Mouse (Mus musculus) heart, adult 2 months (tissue): ENCODE measurements around the gene Prkcz.

Source experiments
- EP300 ChIP-seq: fragments of 200-500 bp; IDR thresholded peaks from 2 replicates; pipeline ENCODE4 v1.6.1; 2011; ENCODE audit warnings: low read depth, low read length, control low read depth; ENCODE audit not compliant: insufficient read depth
- POLR2A ChIP-seq: fragments of 200-500 bp; IDR thresholded peaks from 2 replicates; pipeline ENCODE4 v1.6.1; 2011; ENCODE audit warnings: mild to moderate bottlenecking, low read depth, low read length, control low read depth; ENCODE audit not compliant: insufficient read depth

- TF ChIP-seq POLR2A (no peak), EP300 (no peak)
Observed at GRCm38 (mm10) chr4:155354546-155354945, 6.6 kb downstream of the Prkcz start.
